Mouse (Mus musculus): ENCODE measurements at regions not wholly inside any gene's neighbourhood (a gene's known extent, or its start where the extent isn't known, plus 50 kb on each side); places are given as distances from the start of the nearest gene placed in this dataset.

GRCm38 (mm10) chr1:27298586-27298985, 611.3 kb upstream of the 4931408C20Rik start:
- peak; percentile 10 for DNase-seq (ENCODE audit: low read depth, low spot score)

- no peak for DNase-seq (ENCODE audit: low read depth, low spot score)
Measured at GRCm38 (mm10) chr1:27264923-27265322, 577.7 kb upstream of the 4931408C20Rik start.

- no peak for DNase-seq (ENCODE audit: low read depth, low spot score)
Measured at GRCm38 (mm10) chr1:27261159-27261558, 573.9 kb upstream of the 4931408C20Rik start.

Data from brain, embryonic 18.5 days (tissue).